Mouse (Mus musculus): Measurements from ENCODE around the gene Ushbp1.

DNA sequence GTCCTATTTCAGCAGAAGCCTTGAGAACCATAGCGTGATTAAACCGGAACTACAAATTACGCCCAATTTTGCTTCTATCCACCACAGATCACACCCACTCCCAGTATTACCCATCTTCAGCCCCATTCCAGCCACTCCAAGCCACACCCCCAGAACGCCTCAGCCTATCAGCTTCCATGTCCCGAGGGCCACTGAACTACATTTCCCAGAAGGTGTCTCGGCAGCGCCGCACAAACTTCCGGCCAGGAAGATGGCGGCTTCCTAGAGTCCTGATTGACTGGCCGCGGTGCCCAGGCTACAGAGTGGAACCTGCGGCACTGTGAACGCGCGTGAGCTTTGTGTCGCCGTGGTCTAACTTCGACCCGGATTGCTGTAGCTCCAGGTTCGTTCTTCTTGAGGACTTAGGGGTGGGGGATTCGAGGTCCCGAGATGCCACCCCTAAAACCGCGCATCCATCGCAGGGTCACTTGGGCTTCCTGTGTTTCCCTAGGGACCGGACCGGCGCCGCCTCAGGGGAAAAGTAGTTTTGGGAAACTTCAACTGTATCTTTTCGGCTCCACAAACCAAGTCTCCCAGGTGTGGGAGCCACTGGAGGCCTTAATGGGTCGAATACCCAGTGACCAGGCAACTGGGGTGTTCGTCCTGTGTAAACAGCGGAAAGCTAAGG, 1.2 kb upstream of the Ushbp1 start, which contains the start of gene Babam1:
- TF ChIP-seq CTCF (IDR thresholded peaks at IDR 0.05; ENCODE audit: low read depth, low read length) (no peak), GATA1 (IDR thresholded peaks at IDR 0.05; ENCODE audit: borderline replicate concordance, low read length) (no peak), GATA2 (IDR thresholded peaks at IDR 0.05; ENCODE audit: borderline replicate concordance, low read depth, low read length) (no peak)

Measured in G1E (cell line).